Comparison of ENCODE assay signal across 12 mouse cellular contexts in genomic region chr1:170694821-170695291, GRCm38 (mm10). TPM values are rescaled to one million over a fixed set of nuclear protein-coding genes. Genes with fewer than 3 reads are reported as not detected.
A peak's percentile ranks its signal among the peaks of the same experiment; 100 is the strongest.
DNase-seq lines count a peak whose midpoint lies in the region; ATAC-seq and TF ChIP-seq lines count a peak whose summit lies in the region.
"Had no signal": no experiment of that assay in that cellular context is flagged by ENCODE, and none has a peak within 500 bp of the region (broad histone marks: within the 10 kb centered on the region; RNA-seq: fewer than 3 reads in every experiment).

No protein-coding gene starts in this region.

- no peak for TF ChIP-seq POLR2A in MEL (IDR thresholded peaks at IDR 0.05; ENCODE audit: control insufficient read depth in 1 of 2, insufficient read depth in 1 of 2, low read depth in 1 of 2, low read length in 2 of 2, poor library complexity in 1 of 2)

- TF ChIP-seq EP300 in MEL (IDR thresholded peaks at IDR 0.05; ENCODE audit: low read depth in 1 of 2, low read length in 2 of 2) = no peak

- no peaks in the 10 kb centered on the region for H3K79me2 ChIP-seq in MEL (ENCODE audit: control insufficient read depth, insufficient read depth, low read length, poor library complexity)

- no peaks in the 10 kb centered on the region for H3K36me3 ChIP-seq in kidney, embryonic 14.5 days (ENCODE audit: control insufficient read depth, insufficient read depth, low read length)
- H3K36me3 ChIP-seq in MEL (ENCODE audit: control insufficient read depth in 1 of 2, insufficient read depth in 2 of 2, low read length in 2 of 2) = no peaks in the 10 kb centered on the region
- H3K36me3 ChIP-seq: heart, embryonic 13.5 days; limb, embryonic 13.5 days; neural tube, embryonic 12.5 days had no signal

- H3K4me3 ChIP-seq in kidney, embryonic 14.5 days (ENCODE audit: low read length) = no peak overlapping the region
- H3K4me3 ChIP-seq in MEL (ENCODE audit: control insufficient read depth in 1 of 2, insufficient read depth in 1 of 2, low read depth in 2 of 2, low read length in 2 of 2) = no peak overlapping the region
- H3K4me3 ChIP-seq in brown adipose tissue, adult 24 weeks (ENCODE audit: insufficient read depth, low read depth, low read length) = no peak overlapping the region
- H3K4me3 ChIP-seq: heart, embryonic 13.5 days; limb, embryonic 13.5 days; neural tube, embryonic 12.5 days had no signal

- no peak for ATAC-seq in kidney, embryonic 14.5 days (ENCODE audit: low FRiP score, low TSS enrichment)
- ATAC-seq in erythroblast, adult 5-6 weeks (replicated peaks; ENCODE audit: low FRiP score, poor library complexity, severe bottlenecking) = no peak
- ATAC-seq in inflammation-experienced regulatory T-cells, adult 6 months = no peak
- ATAC-seq: Patski had no signal

- no peaks in the 10 kb centered on the region for H3K4me1 ChIP-seq in kidney, embryonic 14.5 days (ENCODE audit: control insufficient read depth, insufficient read depth, low read length)
- no peaks in the 10 kb centered on the region for H3K4me1 ChIP-seq in MEL (ENCODE audit: control insufficient read depth in 1 of 2, insufficient read depth in 2 of 2, low read length in 2 of 2)
- peaks cover 14% of the 10 kb centered on the region for H3K4me1 ChIP-seq in brown adipose tissue, adult 24 weeks (ENCODE audit: control insufficient read depth, insufficient read depth, insufficient read length, low read length)

- H3K4me2 ChIP-seq in kidney, embryonic 14.5 days (replicated peaks; ENCODE audit: low read depth, low read length) = no peak overlapping the region
- H3K4me2 ChIP-seq: heart, embryonic 13.5 days; limb, embryonic 13.5 days; neural tube, embryonic 12.5 days had no signal

- H3K9ac ChIP-seq in kidney, embryonic 14.5 days (ENCODE audit: low read depth, low read length) = no peak overlapping the region
- no peak overlapping the region for H3K9ac ChIP-seq in MEL (ENCODE audit: control insufficient read depth, low read depth, low read length, poor library complexity, severe bottlenecking)
- H3K9ac ChIP-seq: heart, embryonic 13.5 days; limb, embryonic 13.5 days; neural tube, embryonic 12.5 days had no signal

- WGBS in kidney, embryonic 14.5 days = 58% methylated on average over 5 of the region's 5 CpGs

- no peak overlapping the region for H3K27ac ChIP-seq in kidney, embryonic 14.5 days (ENCODE audit: low read depth, low read length)
- no peak overlapping the region for H3K27ac ChIP-seq in MEL (ENCODE audit: control insufficient read depth, low read depth, low read length)
- H3K27ac ChIP-seq in brown adipose tissue, adult 24 weeks (replicated peaks; ENCODE audit: low read depth, low read length) = peak overlapping the region; percentile 71
- H3K27ac ChIP-seq: heart, embryonic 13.5 days; limb, embryonic 13.5 days; neural tube, embryonic 12.5 days had no signal

- DNase-seq in kidney, postnatal 25 days = peak; percentile 19 to 62
- peak; percentile 18 for DNase-seq in MEL (ENCODE audit: low read depth, low spot score)
- peak; percentile 43 for DNase-seq in heart, postnatal 4 days
- DNase-seq in embryo, embryonic 9.5 days (ENCODE audit: extremely low spot score) = no peak

- H3K9me3 ChIP-seq in kidney, embryonic 14.5 days (ENCODE audit: control insufficient read depth, low read length) = no peaks in the 10 kb centered on the region
- no peaks in the 10 kb centered on the region for H3K9me3 ChIP-seq in MEL (replicated peaks; ENCODE audit: insufficient read depth, low read length)
- H3K9me3 ChIP-seq: heart, embryonic 13.5 days; limb, embryonic 13.5 days; neural tube, embryonic 12.5 days had no signal

- no peaks in the 10 kb centered on the region for H3K27me3 ChIP-seq in kidney, embryonic 14.5 days (ENCODE audit: control insufficient read depth, insufficient read depth, low read length)
- H3K27me3 ChIP-seq in MEL (ENCODE audit: control insufficient read depth in 1 of 2, insufficient read depth in 2 of 2, low read length in 2 of 2) = no peaks in the 10 kb centered on the region; a peak in 1 of 4 replicates
- H3K27me3 ChIP-seq: heart, embryonic 13.5 days; limb, embryonic 13.5 days; neural tube, embryonic 12.5 days; Patski had no signal

- TF ChIP-seq CTCF in MEL (IDR thresholded peaks at IDR 0.05 in 2 of 3, conservative IDR thresholded peaks at IDR 0.05 in 1 of 3; ENCODE audit: control insufficient read depth in 1 of 3, insufficient read depth in 1 of 3, low read depth in 2 of 3, low read length in 3 of 3, poor library complexity in 1 of 3, severe bottlenecking in 1 of 3) = no peak

- no peak for TF ChIP-seq RAD21 in MEL (IDR thresholded peaks at IDR 0.05; ENCODE audit: low read depth, low read length)

TF ChIP-seq in MEL, 35 proteins besides CTCF, POLR2A, EP300 and RAD21:
- no peak for TF ChIP-seq USF1 (IDR thresholded peaks at IDR 0.05; ENCODE audit: low read depth, low read length)
- TF ChIP-seq GATA1 (IDR thresholded peaks at IDR 0.05; ENCODE audit: low read depth, low read length) = no peak
- no peak for TF ChIP-seq BHLHE40 (IDR thresholded peaks at IDR 0.05; ENCODE audit: borderline replicate concordance, low read depth, low read length)
- no peak for TF ChIP-seq E2F4 (IDR thresholded peaks at IDR 0.05; ENCODE audit: borderline replicate concordance, low read depth, low read length)
- no peak for TF ChIP-seq ETS1 (IDR thresholded peaks at IDR 0.05; ENCODE audit: low read depth, low read length)
TF ChIP-seq in MEL: peak in this region for 0.

RNA-seq across cellular contexts. Expression of gene Olfml2b, which starts 50.5 kb away (rescaled TPM):
- polyA plus RNA-seq in kidney, embryonic 14.5 days (2014; fragmentation: Nextera tagmentation; extraction: Ambion mirVana) = 4.2 and 6.0 TPM in 2 replicates
- not detected in 2 replicates for total RNA-seq in MEL (2012; rRNA removed)
- not detected for polyA plus RNA-seq in MEL (2012; ENCODE audit: insufficient read depth in 1 of 2, insufficient read length in 2 of 2, low read depth in 1 of 2, low replicate concordance in 2 of 2, missing spikeins in 1 of 2)
- polyA plus RNA-seq in brown adipose tissue, adult 24 weeks (2012; ENCODE audit: insufficient read depth, insufficient read length, missing spikeins) = 2.0 and 4.3 TPM in 2 replicates
- 10 to 100 TPM; 53.6 to 56.8 TPM for total RNA-seq in heart, postnatal 4 days (2021)
- 5.4 and 5.9 TPM in 2 replicates for total RNA-seq in erythroblast, adult 5-6 weeks (2015; ENCODE audit: low replicate concordance)
- total RNA-seq in erythroblast, adult 5-6 weeks (2017; ENCODE audit: low replicate concordance) = 5.2 and 13.3 TPM in 2 replicates
- polyA plus RNA-seq in inflammation-experienced regulatory T-cells, adult 6 months (2017; shearing (Covaris generic)) = not detected
